Mouse (Mus musculus) small intestine, adult 2 months (tissue): ENCODE data around the gene Qprt.
A peak's percentile ranks its signal among the peaks of the same experiment; 100 is the strongest.

Experiments used
- CTCF ChIP-seq: fragments of 200-500 bp; IDR thresholded peaks from 2 replicates; pipeline ENCODE4 v1.5.1; 2012; ENCODE audit warnings: low read depth, mild to moderate bottlenecking, control low read depth, inconsistent platforms, low read length, moderate library complexity, mixed read lengths; ENCODE audit not compliant: insufficient replicate concordance, insufficient read length; ENCODE audit errors: extremely low read depth
- POLR2A ChIP-seq: fragments of 200-500 bp; IDR thresholded peaks from 2 replicates; pipeline ENCODE4 v1.6.1; 2012; ENCODE audit warnings: low read depth, mild to moderate bottlenecking, control low read depth, inconsistent platforms, low read length, moderate library complexity

DNA sequence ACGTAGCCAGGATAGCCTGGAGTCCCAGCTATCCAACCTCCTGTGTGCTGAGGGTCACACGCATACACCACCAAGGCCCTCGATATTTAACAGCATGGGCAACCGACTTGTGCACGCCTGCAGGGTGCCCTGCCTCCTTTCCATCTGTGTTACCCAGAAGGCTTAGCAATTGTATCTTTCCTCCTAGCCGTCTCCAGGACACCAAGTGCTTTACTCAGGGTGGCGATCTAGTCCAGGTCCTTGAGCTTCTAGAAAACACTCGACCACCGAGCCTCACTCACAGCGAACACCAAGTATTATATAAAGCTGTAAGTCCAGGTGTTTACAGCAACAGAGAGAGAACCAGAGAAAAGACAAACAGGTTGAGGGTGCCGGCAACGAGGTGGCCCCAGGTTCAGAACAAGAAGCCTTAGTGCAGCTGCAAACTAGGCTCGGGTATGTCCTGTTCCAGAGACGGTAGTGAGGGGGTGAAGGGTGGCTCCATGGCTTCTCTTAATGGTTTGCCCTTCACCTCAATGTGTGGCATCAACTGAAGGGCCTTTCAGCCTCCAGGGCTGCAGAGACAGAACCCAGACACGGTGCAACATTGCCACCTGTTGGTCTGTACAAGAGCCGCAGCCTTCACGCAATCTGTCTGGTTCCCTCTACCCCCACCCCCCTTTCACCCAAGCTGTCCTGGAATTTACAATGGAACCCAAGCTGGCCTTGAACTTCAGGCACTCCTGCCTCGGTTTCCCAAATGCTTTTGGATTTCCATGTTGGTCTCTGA, 11.6 kb downstream of the Qprt start:
- TF ChIP-seq CTCF (peak; percentile 88), POLR2A (peak; percentile 14; the same call in 1 of the 2 replicates)
